Mouse (Mus musculus): ENCODE measurements around the gene Grk3. TPM values are rescaled to one million over a fixed set of nuclear protein-coding genes. Genes with fewer than 3 reads are reported as not detected.
A peak's percentile ranks its signal among the peaks of the same experiment; 100 is the strongest.

The Grk3 gene
- polyA plus RNA-seq, 1 experiment from 2014 or later: 4.2 TPM

DNA sequence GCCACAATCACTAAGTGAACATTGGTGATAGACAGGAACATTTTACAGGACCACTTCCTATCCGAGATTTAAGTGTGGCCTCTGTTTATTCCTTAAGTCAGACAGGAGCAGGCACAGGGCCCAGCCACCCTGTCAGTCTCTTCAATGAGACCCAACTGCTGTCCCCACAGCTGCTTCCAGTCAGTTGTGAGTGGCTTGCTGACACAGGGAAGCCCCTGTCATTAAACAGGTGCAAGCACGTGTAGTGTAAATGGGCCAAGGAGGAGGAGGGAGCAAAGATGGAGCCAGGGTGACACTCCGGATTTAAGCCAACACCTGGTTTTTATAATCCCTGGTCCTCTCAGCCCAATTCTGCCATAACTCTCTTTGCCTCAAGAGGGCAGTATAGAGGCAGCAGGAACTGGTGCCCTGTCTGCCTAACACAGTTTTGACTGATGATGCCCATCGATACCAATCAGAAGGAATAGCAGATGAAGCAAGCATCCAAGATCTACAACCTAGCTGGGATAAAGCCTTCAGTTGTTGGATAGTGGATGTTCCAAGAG, 138.7 kb downstream of the Grk3 start:
- DNase-seq (ENCODE audit: low spot score): peak; percentile 44

DNA sequence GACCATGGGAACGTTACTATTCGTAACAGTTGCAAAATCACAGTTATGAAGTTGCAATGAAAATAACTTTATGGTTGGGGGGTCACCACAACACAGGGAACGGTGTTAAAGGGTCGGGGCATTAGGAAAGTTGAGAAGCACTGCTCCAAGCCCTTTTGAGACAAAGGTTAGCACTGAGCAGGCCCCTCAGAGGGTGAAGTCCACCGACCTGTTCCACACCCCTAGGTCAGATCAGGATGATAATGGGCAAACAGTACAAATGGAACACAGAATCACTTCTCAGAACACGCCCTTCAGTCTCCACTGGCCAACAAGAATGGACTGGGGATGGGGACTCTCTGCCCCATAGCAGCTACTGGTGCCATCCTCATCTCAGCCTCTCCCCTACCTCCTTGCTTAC, 142.6 kb downstream of the Grk3 start:
- no peak for DNase-seq (ENCODE audit: low spot score)

DNA sequence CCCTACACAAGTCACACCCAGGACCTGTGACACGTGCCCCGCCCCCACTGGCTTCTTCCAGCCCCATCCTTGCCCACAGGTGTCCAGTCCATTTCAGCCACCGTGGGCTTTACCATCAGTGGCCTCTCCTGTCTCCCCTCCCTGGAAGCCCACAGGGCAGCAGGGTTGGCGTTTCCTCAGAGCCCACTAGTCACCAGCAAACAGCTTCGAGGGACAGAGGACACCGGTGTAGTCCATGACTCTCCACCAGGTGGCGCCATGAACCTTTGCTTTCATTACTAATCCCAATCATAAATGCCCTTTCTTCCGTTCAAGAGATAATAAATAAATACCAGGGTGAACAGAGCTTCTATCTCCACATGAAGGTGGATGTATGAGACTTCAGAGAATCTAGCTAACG, 144.9 kb downstream of the Grk3 start:
- DNase-seq (ENCODE audit: low spot score): peak; percentile 49

DNA sequence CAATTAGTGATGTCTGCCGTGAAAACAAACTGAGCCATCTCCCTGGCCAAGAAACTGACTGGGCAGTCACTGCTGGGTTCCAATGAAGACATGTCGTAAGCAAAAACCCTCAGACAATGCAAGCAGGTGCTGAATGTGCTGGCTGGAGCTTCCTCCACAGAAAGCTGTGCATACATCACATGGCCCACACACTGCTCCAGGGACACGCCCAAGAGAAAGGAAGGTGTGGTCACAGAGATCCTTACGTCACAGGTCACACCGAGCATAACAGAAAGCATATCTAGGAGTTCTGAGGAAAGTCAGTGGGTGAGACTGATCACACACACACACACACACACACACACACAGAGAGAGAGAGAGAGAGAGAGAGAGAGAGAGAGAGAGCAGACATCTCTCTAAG, 147.0 kb downstream of the Grk3 start:
- no peak for DNase-seq (ENCODE audit: low spot score)

DNA sequence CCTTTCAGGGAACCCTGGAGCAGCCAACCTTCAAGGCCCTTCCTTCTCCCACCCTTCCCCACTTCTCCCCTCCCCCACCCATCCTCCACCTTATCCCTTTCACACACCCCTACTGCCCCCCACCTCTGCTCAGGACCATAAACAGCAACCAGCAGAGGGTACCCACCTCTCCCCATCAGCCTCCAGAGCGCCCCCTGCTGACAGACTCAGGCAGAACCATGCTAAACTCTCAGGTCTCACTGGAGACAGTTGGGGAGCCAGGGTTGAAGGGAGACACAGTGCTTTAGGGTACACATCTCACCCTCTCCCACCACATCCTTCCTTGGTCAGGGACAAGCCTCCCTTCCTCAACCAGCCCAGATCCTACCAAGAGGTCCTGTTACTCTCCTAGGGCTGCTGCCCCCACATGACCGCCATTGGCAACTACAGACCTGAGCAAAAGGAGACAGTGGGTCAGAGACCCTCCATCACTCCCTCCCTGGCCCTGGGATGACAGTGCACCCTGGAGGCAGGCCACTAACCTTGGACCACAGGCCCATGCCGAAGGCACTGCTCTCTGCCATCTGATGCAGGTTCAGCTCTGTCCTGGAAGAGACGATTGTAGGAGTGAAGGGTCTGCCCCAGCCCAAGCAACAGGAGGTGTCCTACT, 150.7 kb downstream of the Grk3 start:
- peak; percentile 24 for DNase-seq (ENCODE audit: low spot score)

Other genes starting within 250 kb of the Grk3 start
- gene Myo18b, start 119.4 kb downstream of the Grk3 start, polyA plus RNA-seq (2015; fragmentation: Nextera tagmentation; extraction: Ambion mirVana): 0.05 and 0.09 TPM in 2 replicates
- 0.26 and 0.80 TPM in 2 replicates for gene Crybb2, start 54.3 kb upstream of the Grk3 start, polyA plus RNA-seq (2015; fragmentation: Nextera tagmentation; extraction: Ambion mirVana)
- gene Crybb3, start 65.8 kb upstream of the Grk3 start, polyA plus RNA-seq (2015; fragmentation: Nextera tagmentation; extraction: Ambion mirVana): 1.0 and 1.2 TPM in 2 replicates
- gene 2900026A02Rik, start 205.4 kb upstream of the Grk3 start, polyA plus RNA-seq (2015; fragmentation: Nextera tagmentation; extraction: Ambion mirVana): 3.8 and 3.9 TPM in 2 replicates
- 0.09 TPM in 1 of 2 replicates, not detected in the other for gene Tmem211, start 211.1 kb upstream of the Grk3 start, polyA plus RNA-seq (2015; fragmentation: Nextera tagmentation; extraction: Ambion mirVana)

Measured in thymus, postnatal 0 days (tissue).